Mouse (Mus musculus) liver, adult 2 months (tissue): ENCODE measurements at regions not wholly inside any gene's neighbourhood (a gene's known extent, or its start where the extent isn't known, plus 50 kb on each side); places are given as distances from the start of the nearest gene placed in this dataset.

ENCODE experiments used
- CTCF ChIP-seq: fragments of 200-500 bp; IDR thresholded peaks from 2 replicates; pipeline ENCODE4 v1.5.1; 2011; ENCODE audit warnings: low read depth, low read length, control low read depth
- POLR2A ChIP-seq: fragments of 200-500 bp; IDR thresholded peaks from 2 replicates; pipeline ENCODE4 v1.6.1; 2011; ENCODE audit warnings: low read length, control low read depth; ENCODE audit not compliant: insufficient read depth; ENCODE audit errors: extremely low read depth

GRCm38 (mm10) chr2:45338809-45339208, 221.6 kb upstream of the Zeb2 start:
- no peak for TF ChIP-seq POLR2A
- no peak for TF ChIP-seq CTCF
